Mouse (Mus musculus) mouse embryonic stem cell (cell line): ENCODE results near the gene Gse1.

Experiments used
- in situ Hi-C, 2 experiments: fragments of 300-500 bp; cut with MboI; formaldehyde crosslinking; loops; 1 replicate in 1 of 2; 3 replicates in 1 of 2; pipeline ENCODE4 v1.14.3; 2019 to 2020; ENCODE audit warnings: low sequenced_read_pairs in 2 of 2, low pct_unique_long_range_greater_than_20kb in 1 of 2, mixed read lengths in 1 of 2; ENCODE audit not compliant: unreplicated experiment in 1 of 2

Gse1 gene

GRCm38 (mm10) chr8:120466266-120466665 is 238.0 kb downstream of the Gse1 start:
- in situ Hi-C loops, result no loop called here

- in situ Hi-C loops, result no loop called here
Observed at GRCm38 (mm10) chr8:120467598-120467997, 239.3 kb downstream of the Gse1 start.

DNA sequence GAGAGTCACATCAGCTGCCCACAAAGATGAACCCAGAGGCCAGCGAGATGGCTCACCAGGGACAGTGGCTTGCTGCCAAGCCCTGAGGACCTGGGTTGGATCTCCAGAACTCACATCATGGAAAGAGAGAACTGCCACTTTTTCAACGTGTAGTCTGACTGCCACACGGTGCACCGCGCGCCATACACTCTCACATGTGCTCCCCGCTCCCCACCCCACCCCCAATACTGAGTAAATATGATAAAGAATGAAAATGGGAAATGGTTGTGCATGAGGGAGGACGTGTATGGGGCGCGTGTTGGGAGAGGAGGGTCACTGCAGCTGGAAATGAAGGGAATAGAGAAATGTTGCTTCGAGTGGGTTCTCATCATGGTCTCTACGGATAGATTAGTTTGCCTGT is 241.9 kb downstream of the Gse1 start:
- in situ Hi-C loops, result no loop called here

- in situ Hi-C loops, result no loop called here
Observed at GRCm38 (mm10) chr8:120471166-120471565, 242.9 kb downstream of the Gse1 start.

DNA sequence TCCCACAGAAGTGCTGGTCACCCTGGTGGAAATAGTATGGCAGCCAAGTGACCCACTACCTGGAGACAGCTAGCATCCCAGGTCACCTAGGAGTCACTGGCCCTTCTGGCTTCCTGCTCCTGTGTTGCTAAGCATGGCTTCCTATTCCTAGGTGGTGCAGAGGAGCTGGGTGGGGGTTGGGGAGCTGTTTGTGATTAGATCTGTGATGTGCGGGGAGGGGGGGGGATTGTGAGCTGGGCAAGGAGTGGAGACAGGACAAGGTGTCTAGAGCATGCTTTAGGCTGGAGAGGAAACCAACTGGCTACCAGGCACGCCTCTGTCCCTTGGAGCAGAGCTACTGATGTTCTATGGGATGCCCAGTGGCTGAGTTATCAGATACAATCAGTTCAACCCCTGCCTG is 243.5 kb downstream of the Gse1 start:
- in situ Hi-C loops, result no loop called here

DNA sequence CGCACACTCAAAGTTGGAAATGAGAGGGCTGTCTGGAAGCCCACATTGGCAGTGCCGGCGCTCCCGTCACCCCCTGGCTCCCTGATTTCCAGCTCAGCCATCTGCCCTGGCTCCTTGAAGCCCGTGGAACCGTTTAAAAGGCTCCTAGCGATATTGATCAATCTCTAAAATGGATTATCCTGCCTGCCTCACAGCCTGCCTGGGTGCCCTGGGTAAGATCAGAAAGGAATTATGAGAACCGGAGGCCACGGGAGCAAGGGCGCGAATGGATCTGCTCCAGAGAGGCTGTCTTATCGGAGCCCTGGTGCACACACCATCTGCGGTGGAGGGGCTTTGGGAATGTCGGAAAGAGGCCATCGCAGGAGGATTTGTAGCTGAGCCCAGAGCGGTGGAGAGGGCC is 244.0 kb downstream of the Gse1 start:
- in situ Hi-C loops, result no loop called here

DNA sequence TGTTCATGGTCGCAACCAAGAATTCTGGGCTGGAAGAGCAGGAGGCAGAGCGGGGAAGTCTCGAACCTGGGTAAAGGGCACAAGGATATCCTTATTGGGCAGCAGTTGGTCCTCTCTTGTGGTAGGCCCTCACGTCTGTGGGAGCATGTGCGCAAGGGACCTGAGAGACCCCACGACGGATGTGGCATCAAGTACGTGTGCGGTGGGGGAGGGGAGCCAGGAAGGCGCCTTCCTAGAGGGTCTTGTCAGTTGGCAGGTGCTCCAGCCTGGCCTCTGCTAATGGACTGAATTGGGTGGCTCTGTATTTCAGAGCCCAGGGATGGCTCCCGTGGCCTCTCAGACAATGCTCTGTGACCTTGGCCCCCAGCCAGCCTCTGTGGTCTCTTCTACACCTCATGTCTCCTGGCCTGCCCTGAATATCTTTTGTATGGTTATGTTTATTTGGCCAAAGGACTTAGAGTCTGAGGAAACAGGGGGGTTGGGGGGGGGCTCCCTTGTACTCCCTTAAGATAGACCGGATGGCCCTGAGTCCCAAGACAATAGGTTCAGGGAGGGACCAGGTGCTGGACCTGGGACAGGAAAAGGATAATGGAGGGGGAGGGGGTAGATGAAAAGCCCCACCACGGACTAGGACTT is 245.6 kb downstream of the Gse1 start:
- in situ Hi-C loops, result no loop called here

- in situ Hi-C loops, result no loop called here
Observed at GRCm38 (mm10) chr8:120474496-120475235, 246.4 kb downstream of the Gse1 start.

- in situ Hi-C loops, result no loop called here
Observed at GRCm38 (mm10) chr8:120475462-120476201, 247.4 kb downstream of the Gse1 start.

GRCm38 (mm10) chr8:120476711-120477575 is 248.7 kb downstream of the Gse1 start:
- in situ Hi-C loops, result no loop called here

GRCm38 (mm10) chr8:120478754-120479153 is 250.5 kb downstream of the Gse1 start:
- in situ Hi-C loops, result no loop called here

DNA sequence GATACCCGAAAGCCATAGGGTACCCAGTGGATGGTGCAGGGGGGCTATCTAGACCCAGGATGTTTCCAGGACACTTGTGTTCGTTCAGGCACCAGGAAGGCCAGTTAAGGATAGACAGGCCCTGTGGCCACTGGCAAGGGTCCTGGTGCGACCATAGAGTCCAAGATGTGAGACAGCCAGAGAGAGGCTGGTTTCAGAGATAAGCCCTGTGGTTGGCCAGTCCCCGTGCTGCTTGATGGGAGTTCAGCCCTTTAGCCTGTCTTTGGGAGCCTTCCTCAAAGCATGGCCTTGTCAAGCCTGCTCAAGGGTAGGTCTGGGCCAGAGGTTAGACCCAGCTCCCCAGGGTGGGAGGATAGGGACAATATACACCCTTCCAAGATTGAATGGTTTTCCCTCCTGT is 251.4 kb downstream of the Gse1 start:
- in situ Hi-C loops, result no loop called here

- in situ Hi-C loops, result no loop called here
Observed at GRCm38 (mm10) chr8:120482015-120482689, 253.9 kb downstream of the Gse1 start.

GRCm38 (mm10) chr8:120484460-120484859 is 256.2 kb downstream of the Gse1 start:
- in situ Hi-C loops, result no loop called here

- in situ Hi-C loops, result no loop called here
Observed at GRCm38 (mm10) chr8:120485116-120485515, 256.9 kb downstream of the Gse1 start.

DNA sequence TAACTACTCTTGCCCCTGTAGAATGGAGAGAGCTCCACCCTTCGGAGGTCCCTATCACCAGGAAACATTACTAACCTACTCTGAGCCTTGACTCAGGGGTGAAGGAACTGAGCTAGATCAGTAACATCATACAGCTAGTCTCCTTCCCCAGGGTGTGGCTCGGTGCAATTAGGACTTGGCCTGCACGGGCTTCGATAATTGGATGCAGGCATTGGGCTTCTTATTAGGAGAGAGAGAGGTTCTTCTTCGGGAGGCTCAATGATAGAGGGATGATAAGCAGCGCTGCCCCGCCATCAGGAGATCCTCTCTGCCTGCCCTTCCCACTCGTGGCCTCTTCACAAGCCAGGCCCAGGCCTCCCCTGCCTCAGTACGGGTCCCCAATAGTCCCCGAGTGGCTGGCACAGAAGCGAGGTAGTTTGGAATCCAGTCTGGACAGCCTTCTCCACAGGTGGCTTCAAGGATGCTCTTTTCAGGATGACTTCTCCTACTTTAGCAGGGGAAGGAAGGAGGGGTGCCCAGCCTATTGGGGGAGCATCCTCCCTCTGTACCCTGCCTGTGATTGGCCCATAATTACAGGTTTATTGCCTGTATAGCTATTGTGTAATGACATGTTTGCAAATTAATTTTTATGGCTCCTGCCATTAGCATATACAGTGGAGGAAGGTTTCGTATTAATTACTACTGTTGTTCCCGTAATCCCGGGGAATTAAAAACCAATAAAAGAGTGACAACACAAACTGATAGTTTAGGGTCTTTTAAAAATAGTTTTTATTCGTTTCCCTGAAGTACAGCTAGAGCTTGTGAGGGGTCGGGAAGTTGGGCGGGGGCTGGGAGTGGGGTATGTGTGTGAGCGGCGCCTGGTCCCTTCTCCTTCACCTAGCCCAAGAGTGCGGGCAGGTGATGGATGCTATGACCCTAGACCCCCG is 257.6 kb downstream of the Gse1 start:
- in situ Hi-C loops, result no loop called here
